24 mouse cellular contexts compared by ENCODE assay signal in genomic region chr8:115525149-115525548, GRCm38 (mm10).
"Had no signal": no experiment of that assay in that cellular context is flagged by ENCODE, and none has a peak within 500 bp of the region (broad histone marks: within the 10 kb centered on the region; RNA-seq: fewer than 3 reads in every experiment).

No protein-coding gene starts in this region.

- ATAC-seq: inflammation-experienced regulatory T-cells, adult 6 months; liver, embryonic 12.5 days had no signal

- DNase-seq: gastrocnemius, postnatal 25 days; heart, adult 2 months; heart, postnatal 14 days; kidney, adult 11 months; kidney, adult 2 months; kidney, adult 9 months; kidney, postnatal 14 days; layer of hippocampus, adult 9-11 months; layer of hippocampus, postnatal 36 days had no signal

- H3K9me3 ChIP-seq: heart, embryonic 13.5 days; heart, embryonic 15.5 days; hindbrain, embryonic 10.5 days; kidney, embryonic 15.5 days; limb, embryonic 13.5 days; limb, embryonic 15.5 days; liver, embryonic 12.5 days had no signal

- H3K4me1 ChIP-seq: limb, embryonic 13.5 days; limb, embryonic 15.5 days had no signal

- H3K4me2 ChIP-seq: heart, embryonic 11.5 days; heart, embryonic 13.5 days; heart, embryonic 15.5 days; hindbrain, embryonic 12.5 days; hindbrain, embryonic 14.5 days; kidney, embryonic 15.5 days; limb, embryonic 13.5 days; limb, embryonic 15.5 days; liver, embryonic 12.5 days had no signal

- H3K36me3 ChIP-seq: heart, embryonic 13.5 days; heart, embryonic 15.5 days; hindbrain, embryonic 10.5 days; hindbrain, embryonic 12.5 days; kidney, embryonic 15.5 days; limb, embryonic 13.5 days; limb, embryonic 15.5 days; liver, embryonic 12.5 days had no signal

- H3K27ac ChIP-seq: gastrocnemius, adult 2 months; heart, adult 2 months; heart, embryonic 13.5 days; heart, embryonic 15.5 days; hindbrain, embryonic 10.5 days; hindbrain, embryonic 12.5 days; hindbrain, embryonic 14.5 days; kidney, embryonic 15.5 days; kidney, postnatal 0 days; layer of hippocampus, adult 2 months; limb, embryonic 13.5 days; limb, embryonic 15.5 days; liver, embryonic 12.5 days; liver, embryonic 14.5 days had no signal

- H3K4me3 ChIP-seq: gastrocnemius, adult 2 months; heart, adult 2 months; heart, embryonic 13.5 days; heart, embryonic 15.5 days; hindbrain, embryonic 10.5 days; hindbrain, embryonic 12.5 days; kidney, embryonic 15.5 days; layer of hippocampus, adult 2 months; limb, embryonic 13.5 days; limb, embryonic 15.5 days; liver, embryonic 12.5 days had no signal

- H3K9ac ChIP-seq: heart, embryonic 13.5 days; heart, embryonic 15.5 days; hindbrain, embryonic 12.5 days; hindbrain, embryonic 14.5 days; kidney, embryonic 15.5 days; limb, embryonic 13.5 days; limb, embryonic 15.5 days; liver, embryonic 12.5 days; liver, embryonic 14.5 days had no signal

- H3K27me3 ChIP-seq: heart, embryonic 13.5 days; heart, embryonic 15.5 days; hindbrain, embryonic 12.5 days; kidney, embryonic 15.5 days; limb, embryonic 13.5 days; limb, embryonic 15.5 days; liver, embryonic 12.5 days had no signal
